Mouse (Mus musculus): ENCODE measurements around the gene Tcte1.

DNA sequence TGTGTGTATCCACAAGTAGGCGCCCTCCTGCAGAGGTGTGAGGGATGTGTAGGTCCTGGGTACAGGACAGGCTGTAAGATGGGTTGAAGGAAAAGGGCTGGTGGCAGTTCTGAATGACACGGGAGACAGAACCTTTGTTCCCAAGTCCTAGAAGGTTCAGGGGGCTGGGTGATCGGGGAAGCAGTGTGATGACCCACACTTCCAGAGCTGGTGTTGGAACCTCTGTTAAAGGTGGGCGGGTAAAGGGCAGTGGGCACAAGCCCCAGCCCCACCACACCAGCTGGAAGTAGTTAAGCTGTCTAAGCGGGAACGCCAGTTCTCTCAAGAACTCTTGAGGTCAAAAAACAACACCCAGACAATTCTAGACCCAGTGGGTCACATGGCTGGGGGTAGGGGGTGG lies 67.2 kb downstream of the Tcte1 start:
- TF ChIP-seq ZNF384 (IDR thresholded peaks at IDR 0.05; ENCODE audit: low read depth, low read length) (no peak), HCFC1 (IDR thresholded peaks at IDR 0.05; ENCODE audit: borderline replicate concordance, insufficient read depth, low read length) (no peak), CHD2 (IDR thresholded peaks at IDR 0.05; ENCODE audit: low read depth, low read length) (no peak), ZC3H11A (IDR thresholded peaks at IDR 0.05; ENCODE audit: borderline replicate concordance, low read depth, low read length) (no peak), MAFK (IDR thresholded peaks at IDR 0.05; ENCODE audit: insufficient read depth, low read depth, low read length) (no peak)

Measured in ES-E14 (cell line).